Mouse (Mus musculus) hematopoietic stem cell, adult 5-6 weeks (primary cell): ENCODE results near the gene Nrbp1. TPM values are rescaled to one million over a fixed set of nuclear protein-coding genes. Genes with fewer than 3 reads are reported as not detected.

Experiments used
- ATAC-seq, 2 experiments: fragments of 125-278 bp in 1 of 2; replicated peaks in 1 of 2; 2 replicates each; pipeline ENCODE4 v1.8.0; 2016 to 2017; ENCODE audit warnings: inconsistent platforms in 2 of 2, mild to moderate bottlenecking in 2 of 2, moderate number of reproducible peaks in 2 of 2, low read depth in 1 of 2, moderate TSS enrichment in 1 of 2; ENCODE audit not compliant: low FRiP score in 2 of 2, poor library complexity in 2 of 2, severe bottlenecking in 2 of 2, insufficient read depth in 1 of 2, low TSS enrichment in 1 of 2
- total RNA-seq: library from RNA; stranded (forward); fragments of 172-1452, 232-1000 nt; gene quantifications from 2 replicates; pipeline ENCODE4 v1.2.3, GENCODE M21; 2017

Gene Nrbp1
- total RNA-seq, 1 experiment from 2014 or later: 112 TPM

DNA sequence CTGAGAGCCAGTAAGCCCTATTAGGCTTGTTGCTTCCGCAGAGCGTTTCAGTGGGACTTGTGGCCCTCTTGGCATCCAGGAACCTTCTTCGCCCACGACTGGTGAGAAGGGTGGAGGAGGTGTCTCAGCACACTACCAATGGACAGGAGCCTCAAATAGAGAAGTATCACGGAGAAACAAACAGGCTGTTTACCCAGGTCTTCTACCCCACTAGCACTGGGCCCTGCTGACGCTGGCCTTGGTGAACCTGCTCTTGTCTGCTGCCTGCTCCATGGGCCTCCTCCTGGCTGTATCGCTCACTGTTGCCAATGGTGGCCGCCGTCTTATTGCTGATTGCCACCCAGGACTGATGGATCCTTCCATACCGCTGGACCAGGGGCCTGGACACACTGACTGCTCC lies 11.5 kb downstream of the Nrbp1 start:
- ATAC-seq: no peak

DNA sequence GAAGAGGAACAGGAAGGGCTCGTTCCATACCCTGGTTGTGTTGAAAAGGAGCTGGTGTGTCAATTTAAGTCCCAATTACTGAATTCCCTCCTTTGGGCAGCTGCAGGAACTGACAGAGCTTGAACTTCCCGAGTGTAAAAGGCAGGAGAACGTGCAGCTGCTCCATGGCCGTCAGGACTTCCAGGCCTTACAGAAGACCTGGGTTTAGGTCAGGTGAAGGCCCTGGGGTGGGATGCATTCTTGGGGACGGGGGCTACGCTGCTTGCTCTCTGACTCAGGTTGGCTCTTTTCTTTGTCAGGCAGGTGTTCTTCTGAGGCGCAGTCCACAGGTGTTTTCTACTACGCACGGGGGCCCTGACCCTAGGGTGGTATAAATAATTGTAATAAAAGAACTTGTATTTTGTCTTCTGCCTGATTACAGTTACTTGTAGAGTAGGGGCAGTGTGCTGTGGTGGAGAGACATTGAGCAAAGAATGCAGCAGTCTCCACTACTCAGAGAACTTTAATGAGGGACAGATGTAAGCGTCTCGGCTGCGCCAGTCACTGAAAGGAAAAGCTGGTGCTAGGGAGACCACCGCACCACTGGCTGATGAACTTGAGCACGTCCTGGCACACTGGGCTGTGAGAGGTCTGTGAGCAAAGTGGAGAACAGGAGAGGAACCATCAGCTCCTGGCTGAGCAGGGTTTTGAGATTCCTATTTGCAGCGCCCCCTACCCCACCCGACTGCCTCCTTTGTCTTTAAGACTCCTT lies 12.3 kb downstream of the Nrbp1 start:
- ATAC-seq: no peak

GRCm38 (mm10) chr5:31253806-31254205 lies 13.1 kb downstream of the Nrbp1 start:
- ATAC-seq: no peak

DNA sequence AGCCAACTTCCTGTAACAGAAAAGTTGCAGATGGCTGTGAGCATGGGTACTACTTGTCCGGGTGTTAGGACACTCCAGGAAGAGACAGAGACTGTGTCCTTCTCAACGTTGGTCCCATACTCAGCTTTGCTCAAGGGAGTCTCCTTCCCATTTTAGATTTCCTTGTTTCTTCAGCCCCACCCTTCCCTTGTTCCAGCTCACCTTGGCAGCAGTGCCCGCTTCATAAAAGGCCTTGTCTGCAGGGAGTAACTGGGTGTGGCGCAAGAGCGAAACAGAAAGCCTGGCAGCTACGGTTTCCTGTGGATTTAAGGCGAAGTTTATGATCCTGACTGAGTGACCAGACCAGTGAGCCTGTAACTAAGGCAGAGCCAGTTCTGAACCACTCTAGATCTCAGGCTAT lies 13.8 kb downstream of the Nrbp1 start:
- ATAC-seq: no peak

DNA sequence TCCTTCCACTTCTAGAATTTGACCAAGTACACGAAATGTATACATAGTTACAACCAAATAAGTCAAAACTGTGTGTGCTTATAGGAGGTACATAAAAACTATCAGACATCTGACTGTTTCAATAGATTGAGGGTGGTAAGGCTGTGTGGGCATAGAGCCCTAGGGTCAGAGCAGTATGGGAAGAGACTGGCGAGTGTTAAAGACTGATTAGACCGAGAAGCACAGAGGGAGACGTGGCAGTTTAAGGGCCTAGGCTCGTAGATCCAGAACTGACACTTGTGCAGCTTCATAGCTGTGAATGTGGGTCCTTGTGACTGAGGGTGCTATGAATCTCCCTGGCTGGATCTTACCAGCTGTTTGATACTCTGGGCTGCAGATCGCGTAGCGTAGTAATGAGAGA lies 14.2 kb downstream of the Nrbp1 start:
- ATAC-seq: no peak

DNA sequence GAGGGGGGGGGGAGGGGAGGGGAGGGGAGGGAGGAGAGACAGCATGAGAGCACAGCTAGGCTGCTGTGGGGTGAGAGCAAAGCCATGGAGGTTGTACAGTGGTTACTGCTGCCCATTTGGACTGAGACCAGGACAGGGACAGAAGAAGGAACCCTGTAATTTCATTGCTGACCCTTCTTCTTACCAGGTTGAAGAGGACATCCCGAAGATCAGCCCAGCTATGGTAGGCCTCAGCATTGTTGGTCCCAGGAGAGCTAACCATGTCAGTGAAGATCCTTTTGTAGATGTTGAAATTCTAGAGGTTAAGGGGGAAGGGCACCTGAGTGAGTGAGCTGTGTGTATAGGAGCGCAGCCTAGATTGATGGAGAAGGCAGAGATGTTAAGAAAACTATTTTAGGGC lies 14.7 kb downstream of the Nrbp1 start:
- ATAC-seq: no peak

GRCm38 (mm10) chr5:31255971-31256370 lies 15.3 kb downstream of the Nrbp1 start:
- ATAC-seq: no peak

DNA sequence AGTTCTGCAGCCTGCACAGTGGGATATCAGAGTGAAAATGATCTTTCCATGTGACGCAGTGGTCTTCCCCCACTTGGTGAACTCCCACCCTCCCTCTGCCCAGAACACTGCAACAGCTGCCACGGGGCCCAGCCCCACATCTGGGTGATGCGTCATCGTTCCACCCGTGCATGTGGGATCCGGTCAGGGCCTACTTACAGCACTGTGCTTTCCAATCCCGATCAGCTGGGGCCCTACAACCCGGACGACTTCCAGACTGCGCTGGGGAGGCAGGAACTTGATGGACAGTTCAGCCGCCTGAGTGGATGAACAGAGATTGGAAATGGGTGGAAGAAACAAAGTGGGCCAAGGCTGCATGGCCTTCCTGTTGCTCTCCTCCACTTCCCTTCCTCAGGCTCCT lies 17.0 kb downstream of the Nrbp1 start:
- no peak for ATAC-seq

DNA sequence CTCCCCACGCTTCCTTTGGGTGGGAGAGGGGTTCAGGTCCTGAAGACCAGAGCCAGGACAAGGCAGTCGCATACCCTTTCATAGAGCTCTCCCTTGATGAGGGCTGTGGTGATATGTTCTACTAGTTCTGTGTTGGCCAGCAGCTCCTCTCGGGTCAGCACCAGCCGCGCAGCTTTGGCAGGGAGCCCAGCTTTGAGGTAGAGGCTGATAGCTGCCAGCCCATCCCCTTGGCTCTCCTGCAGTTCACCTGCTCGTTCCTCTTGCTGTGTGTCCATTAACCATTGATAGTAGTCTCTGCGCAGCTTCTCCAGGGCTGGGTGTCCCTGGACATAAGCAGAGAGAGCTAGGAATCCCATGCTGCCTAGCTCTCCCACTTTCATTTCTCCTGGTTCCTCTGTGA lies 25.4 kb downstream of the Nrbp1 start:
- no peak for ATAC-seq

GRCm38 (mm10) chr5:31267686-31268085 lies 27.0 kb downstream of the Nrbp1 start:
- no peak for ATAC-seq

GRCm38 (mm10) chr5:31273018-31273417 lies 32.4 kb downstream of the Nrbp1 start:
- ATAC-seq: no peak

GRCm38 (mm10) chr5:31279245-31279988 lies 38.8 kb downstream of the Nrbp1 start:
- ATAC-seq: peak; percentile 37 to 62; a peak in 2 of 4 replicates

DNA sequence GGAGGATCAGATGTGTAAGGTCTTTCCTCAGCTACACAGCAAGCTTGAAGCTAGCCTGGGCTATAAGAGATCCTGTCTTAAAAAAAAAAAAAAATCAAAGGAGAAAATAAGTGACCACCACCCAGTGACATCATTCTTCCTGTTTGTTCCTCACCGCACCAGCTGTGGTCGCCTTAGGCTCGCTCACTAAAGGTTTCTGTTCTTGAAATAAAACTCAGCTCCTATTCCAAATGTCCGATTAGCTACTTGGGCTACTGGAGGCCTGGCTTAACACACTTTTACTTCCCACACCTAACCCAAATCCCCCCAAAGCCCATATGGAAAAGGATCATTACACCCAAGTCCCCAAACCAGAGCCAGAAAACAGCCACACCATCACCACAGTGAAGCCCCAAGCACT lies 47.6 kb downstream of the Nrbp1 start:
- ATAC-seq: no peak

GRCm38 (mm10) chr5:31288655-31289054 lies 48.0 kb downstream of the Nrbp1 start:
- ATAC-seq: no peak

DNA sequence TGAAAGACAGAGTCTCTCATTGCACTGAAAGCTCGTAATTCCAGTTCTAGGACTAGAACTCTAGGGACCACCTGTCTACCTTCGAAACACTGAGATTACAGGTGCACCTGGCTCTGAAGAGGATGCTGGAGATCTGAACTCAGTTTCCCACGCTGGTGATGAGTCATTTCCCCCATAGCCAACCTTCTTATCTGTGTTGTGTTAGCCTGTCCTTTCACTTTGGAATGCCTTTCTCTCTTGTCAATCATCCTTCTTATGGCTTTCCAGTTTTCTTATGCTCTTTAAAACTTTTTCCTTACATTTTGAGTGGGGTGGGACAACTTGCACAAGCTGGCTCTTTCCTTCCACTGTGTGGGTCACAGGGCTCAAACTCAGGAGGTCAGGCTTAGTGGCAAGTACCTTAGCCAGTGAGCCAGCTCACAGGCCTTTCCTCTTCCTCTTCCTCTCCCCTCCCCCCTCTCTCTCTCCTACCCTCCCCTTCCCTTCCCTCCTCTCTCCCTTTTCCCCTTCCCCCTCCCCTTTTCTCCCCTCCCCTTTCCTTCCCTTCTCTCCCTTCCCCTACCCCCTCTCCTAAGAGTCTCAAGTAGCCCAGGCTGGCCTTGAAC lies 49.1 kb downstream of the Nrbp1 start:
- no peak for ATAC-seq

GRCm38 (mm10) chr5:31290521-31291360 lies 50.1 kb downstream of the Nrbp1 start, which contains the start of gene Ift172:
Gene Ift172, minus strand, starts transcription at chr5:31291116.
- ATAC-seq: peak; percentile 92 to 96

GRCm38 (mm10) chr5:31291361-31291688 lies 50.7 kb downstream of the Nrbp1 start:
- no peak for ATAC-seq
